Mouse (Mus musculus) liver, postnatal 0 days (tissue): Measurements from ENCODE around the gene Trappc5.

Experiments used
- CTCF ChIP-seq: sonication (generic); IDR thresholded peaks from 2 replicates; pipeline ENCODE4 v1.5.1; 2016; ENCODE audit warnings: antibody characterized with exemption, low read depth
- EP300 ChIP-seq: IDR thresholded peaks from 2 replicates; pipeline ENCODE4 v1.6.1; 2016; ENCODE audit warnings: antibody characterized with exemption, low read depth, mild to moderate bottlenecking

GRCm38 (mm10) chr8:3648990-3649389, 27.1 kb upstream of the Trappc5 start:
- TF ChIP-seq CTCF: no peak
- no peak for TF ChIP-seq EP300
